Mouse (Mus musculus): ENCODE measurements around the gene Mcm8.

DNA sequence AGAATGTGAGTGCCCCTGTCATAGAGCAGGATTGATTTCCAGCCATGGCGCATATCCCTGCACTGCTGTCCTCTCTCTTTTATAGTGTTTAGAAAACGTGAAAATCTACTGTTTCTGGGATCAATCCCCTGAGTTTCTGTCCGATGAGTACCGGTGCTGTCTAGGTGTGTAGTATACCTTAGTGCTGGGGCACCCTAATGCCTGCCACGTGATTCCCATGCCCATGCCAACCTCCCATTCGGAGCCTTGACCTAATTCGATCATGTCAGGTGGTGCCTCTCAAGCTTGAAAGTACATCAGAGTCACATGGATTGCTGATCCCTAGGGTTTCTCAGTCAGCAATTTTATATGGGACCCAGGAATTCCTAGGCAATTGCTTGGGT is 21.7 kb upstream of the Mcm8 start:
- TF ChIP-seq GATA1 (IDR thresholded peaks at IDR 0.05; ENCODE audit: borderline replicate concordance, low read length): no peak
- TF ChIP-seq FLI1 (IDR thresholded peaks at IDR 0.05; ENCODE audit: low read length): no peak

Measured in megakaryocyte, embryonic 14.5 days (primary cell).